Mouse (Mus musculus) hindbrain, embryonic 11.5 days (tissue): ENCODE measurements around the gene Oas1f. TPM values are rescaled to one million over a fixed set of nuclear protein-coding genes. Genes with fewer than 3 reads are reported as not detected.

Experiments used
- ATAC-seq: fragments of 200-750 bp; cut with Nextera tagmentation; 2 replicates; pipeline ENCODE4 v1.8.0; 2017; ENCODE audit warnings: mild to moderate bottlenecking, moderate TSS enrichment, moderate library complexity; ENCODE audit not compliant: low FRiP score
- DNase-seq: peaks from one replicate; pipeline ENCODE4 v3.0.0-alpha.2; 2015; ENCODE audit warnings: low spot score
- H3K27ac ChIP-seq: fragments of 300-500 bp; sonication (generic); 2 replicates; pipeline ENCODE4 v1.5.1; 2014; ENCODE audit warnings: mild to moderate bottlenecking, low read depth, low read length
- H3K27me3 ChIP-seq: fragments of 300-500 bp; sonication (generic); 2 replicates; pipeline ENCODE4 v1.6.1; 2014; ENCODE audit warnings: mild to moderate bottlenecking, low read length, moderate library complexity, mixed read lengths; ENCODE audit not compliant: control insufficient read depth, insufficient read depth
- H3K36me3 ChIP-seq: fragments of 300-500 bp; sonication (generic); 2 replicates; pipeline ENCODE4 v1.6.1; 2014; ENCODE audit warnings: mild to moderate bottlenecking, low read length, moderate library complexity, mixed read lengths; ENCODE audit not compliant: control insufficient read depth, insufficient read depth
- H3K4me1 ChIP-seq: fragments of 300-500 bp; sonication (generic); replicated peaks from 2 replicates; pipeline ENCODE4 v1.6.1; 2014; ENCODE audit warnings: low read length, mixed read lengths; ENCODE audit not compliant: control insufficient read depth, insufficient read depth
- H3K4me2 ChIP-seq: fragments of 300-500 bp; sonication (generic); replicated peaks from 2 replicates; pipeline ENCODE4 v1.6.1; 2014; ENCODE audit warnings: mild to moderate bottlenecking, low read depth, low read length
- H3K4me3 ChIP-seq: fragments of 300-500 bp; sonication (generic); 2 replicates; pipeline ENCODE4 v1.5.1; 2014; ENCODE audit warnings: low read depth, low read length
- H3K9ac ChIP-seq: fragments of 300-500 bp; sonication (generic); 2 replicates; pipeline ENCODE4 v1.6.1; 2014; ENCODE audit warnings: low read depth, low read length
- H3K9me3 ChIP-seq: fragments of 300-500 bp; sonication (generic); 2 replicates; pipeline ENCODE4 v1.6.1; 2016; ENCODE audit warnings: low read length; ENCODE audit not compliant: control insufficient read depth
- WGBS: fragments of 180-500 bp; shearing (Covaris S2); extraction: QIAGEN DNeasy Blood & Tissue Kit; methylation state at CpG from one replicate; pipeline ENCODE4 v1.1.7; 2014; 5-methylcytosine and 5-hydroxymethylcytosine counted together
- polyA plus RNA-seq: library from polyadenylated mRNA; unstranded; fragments of >200 nt; fragmentation: Nextera tagmentation; extraction: Ambion mirVana; gene quantifications from 2 replicates; pipeline ENCODE4 v1.2.1, GENCODE M21; 2014

Oas1f gene
- polyA plus RNA-seq, 1 experiment from 2014 or later, result not detected

DNA sequence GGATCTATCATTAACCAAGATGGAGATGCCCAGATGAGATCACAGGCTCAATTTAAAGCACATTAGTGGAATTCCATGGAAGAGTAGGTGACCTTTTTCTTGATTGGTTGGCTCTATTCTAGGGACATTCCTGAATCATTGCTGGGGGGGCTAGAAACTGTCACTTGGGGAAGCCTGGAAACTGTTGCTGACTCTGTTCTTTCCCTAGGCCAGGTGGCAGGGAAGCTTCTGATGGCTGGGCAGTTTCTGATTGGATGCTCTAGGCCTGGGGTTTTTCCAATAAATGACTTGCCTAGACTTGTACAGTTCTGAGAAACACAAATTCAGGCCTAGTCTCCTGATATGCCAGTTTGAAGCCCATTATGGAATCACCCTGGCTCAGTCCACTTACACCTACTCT, 28.2 kb upstream of the Oas1f start:
- Histone ChIP-seq H3K9ac (no peak overlapping the region), H3K4me1 (no peaks in the 10 kb centered on the region), H3K4me3 (no peak overlapping the region), H3K36me3 (no peaks in the 10 kb centered on the region), H3K4me2 (no peak overlapping the region), H3K9me3 (no peaks in the 10 kb centered on the region), H3K27me3 (no peaks in the 10 kb centered on the region), H3K27ac (no peak overlapping the region)
- ATAC-seq (no peak), DNase-seq (no peak)

DNA sequence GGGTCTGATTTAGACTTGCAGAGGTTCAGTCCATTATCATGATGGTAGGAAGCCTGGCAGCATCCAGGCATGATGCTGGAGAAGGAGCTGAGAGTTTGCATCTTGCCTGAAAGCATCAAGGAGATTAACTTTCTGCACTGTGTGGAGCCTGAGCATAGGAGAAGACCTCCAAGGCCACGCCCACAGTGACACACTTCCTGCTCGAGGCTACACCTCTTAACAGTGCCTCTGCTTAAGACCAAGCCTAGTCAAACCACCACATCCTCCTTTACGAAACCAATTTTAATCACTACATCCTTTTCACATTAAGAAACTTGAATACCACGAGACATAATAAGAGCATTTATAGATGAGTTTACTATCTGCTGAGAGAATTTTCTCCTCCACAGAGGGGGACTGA, 16.1 kb upstream of the Oas1f start:
- Histone ChIP-seq H3K27ac (no peak overlapping the region), H3K4me2 (no peak overlapping the region), H3K4me1 (no peaks in the 10 kb centered on the region), H3K4me3 (no peak overlapping the region), H3K9ac (no peak overlapping the region), H3K27me3 (no peaks in the 10 kb centered on the region), H3K36me3 (no peaks in the 10 kb centered on the region), H3K9me3 (no peaks in the 10 kb centered on the region)
- WGBS, result 85% methylated on average over 4 of the region's 4 CpGs
- ATAC-seq, result no peak
- DNase-seq, result no peak

DNA sequence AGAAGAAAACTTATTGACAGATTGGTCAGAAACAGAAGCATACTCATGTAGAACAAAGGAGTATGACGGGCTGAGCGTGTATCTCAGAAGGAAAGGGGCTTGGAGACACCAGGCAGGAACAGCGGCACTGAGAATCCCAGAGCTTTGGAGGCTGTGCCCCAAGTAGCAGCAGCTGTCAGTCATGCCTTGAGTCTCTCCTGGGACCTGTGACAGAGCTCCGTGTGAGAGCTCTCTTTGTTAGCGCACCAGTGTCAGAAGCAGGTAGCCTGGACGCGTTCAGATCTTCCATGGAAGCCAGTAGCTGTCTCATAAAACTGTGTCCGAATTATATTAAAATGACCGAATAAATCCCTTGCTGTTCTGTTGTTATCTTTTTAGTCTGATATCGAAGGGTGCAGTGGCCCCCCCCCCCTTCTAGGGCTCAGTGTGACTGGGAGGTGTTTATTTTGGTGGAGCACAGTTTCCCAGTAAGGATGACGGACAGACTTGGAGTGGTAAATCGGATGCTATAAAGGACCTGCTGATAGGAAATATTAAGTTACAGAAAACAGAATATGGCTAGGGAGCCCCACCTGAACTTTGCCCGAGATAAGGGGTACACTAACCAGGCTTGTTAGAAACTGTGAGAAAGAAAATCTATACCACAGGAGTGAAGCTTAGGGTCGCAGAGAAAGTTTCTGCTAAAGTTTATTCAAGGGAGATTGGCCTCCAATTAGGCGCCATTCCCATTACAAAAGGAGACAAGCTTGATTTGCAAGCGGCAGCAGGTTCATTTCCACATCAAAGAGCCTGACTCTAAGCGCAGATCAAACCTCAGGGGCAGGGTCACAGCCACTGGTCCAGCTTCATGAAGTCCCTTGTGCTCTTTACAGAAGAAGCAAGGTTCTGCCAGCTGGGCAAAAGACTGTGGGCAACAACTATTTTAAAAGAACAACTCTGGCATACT, 13.6 kb upstream of the Oas1f start:
- Histone ChIP-seq H3K27ac (no peak overlapping the region), H3K36me3 (no peaks in the 10 kb centered on the region), H3K4me2 (no peak overlapping the region), H3K9ac (no peak overlapping the region), H3K4me3 (no peak overlapping the region), H3K27me3 (no peaks in the 10 kb centered on the region), H3K4me1 (no peaks in the 10 kb centered on the region), H3K9me3 (no peaks in the 10 kb centered on the region)
- peak; percentile 42 for DNase-seq
- no peak for ATAC-seq
- 20% methylated on average over 17 of the region's 17 CpGs for WGBS

DNA sequence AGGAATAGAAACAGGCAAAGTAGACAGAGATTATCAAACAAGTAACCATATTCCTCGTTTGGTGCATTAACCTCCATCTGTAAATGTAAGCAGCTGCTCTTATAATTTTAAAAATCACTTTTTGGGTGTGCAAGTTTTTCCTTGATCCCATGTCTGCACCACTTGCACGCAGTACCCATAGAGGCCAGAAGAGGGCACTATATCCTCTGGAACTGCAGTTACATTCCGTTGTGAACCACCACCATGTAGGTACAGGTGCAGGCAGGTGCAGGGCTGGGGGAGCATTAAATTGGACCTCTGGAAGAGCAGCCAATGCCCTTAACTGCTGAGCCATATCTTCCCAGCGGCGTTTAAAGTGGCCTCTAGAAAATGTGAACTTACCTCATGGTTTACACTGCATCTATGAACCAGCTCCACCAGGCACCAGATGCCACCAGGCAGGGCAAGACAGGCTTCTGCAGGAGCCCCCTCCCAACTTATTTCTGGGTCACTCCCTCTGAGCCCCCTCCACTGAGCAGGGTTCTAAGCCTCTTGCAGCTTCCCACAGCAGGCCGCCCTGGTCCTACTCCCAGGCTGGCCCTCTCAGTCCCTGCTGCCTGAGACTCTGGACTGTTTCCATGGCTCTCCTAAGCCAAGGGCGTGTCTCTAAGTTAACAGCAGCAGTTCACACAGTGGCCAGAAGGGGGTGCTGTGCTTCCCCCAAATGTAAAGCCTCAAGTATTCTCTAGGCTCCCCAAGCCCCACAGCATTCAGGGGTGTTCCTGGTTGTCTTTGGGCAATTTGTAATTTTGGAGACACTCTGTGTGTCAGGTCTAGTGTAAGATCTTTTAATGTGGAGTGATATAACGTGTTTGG, 10.2 kb upstream of the Oas1f start:
- Histone ChIP-seq H3K4me1 (no peaks in the 10 kb centered on the region), H3K36me3 (no peaks in the 10 kb centered on the region), H3K27ac (no peak overlapping the region), H3K9me3 (no peaks in the 10 kb centered on the region), H3K4me2 (no peak overlapping the region), H3K27me3 (no peaks in the 10 kb centered on the region), H3K4me3 (no peak overlapping the region), H3K9ac (no peak overlapping the region)
- 11% methylated on average over 8 of the region's 8 CpGs for WGBS
- ATAC-seq (no peak), DNase-seq (peak; percentile 69)

DNA sequence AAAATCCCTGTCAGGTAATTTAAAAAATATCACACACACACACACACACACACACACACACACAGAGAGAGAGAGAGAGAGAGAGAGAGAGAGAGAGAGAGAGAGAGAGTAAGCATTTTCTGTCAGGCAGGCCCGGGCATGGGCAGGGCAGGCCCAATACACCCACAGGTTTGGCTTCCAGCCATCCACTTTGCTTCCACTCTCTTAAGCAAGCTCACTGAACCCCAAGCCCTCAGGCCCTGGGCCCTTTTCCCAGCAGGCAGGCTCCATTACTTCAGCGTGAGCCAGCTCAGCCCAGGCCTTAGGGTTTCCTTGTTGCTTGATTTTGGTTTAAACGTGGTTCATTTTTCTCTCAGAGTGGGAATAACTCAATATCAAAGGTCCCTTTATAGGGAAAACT, 2.5 kb upstream of the Oas1f start:
- no peak for DNase-seq
- Histone ChIP-seq H3K36me3 (no peaks in the 10 kb centered on the region), H3K9ac (no peak overlapping the region), H3K4me1 (no peaks in the 10 kb centered on the region), H3K27ac (no peak overlapping the region), H3K27me3 (no peaks in the 10 kb centered on the region), H3K4me3 (no peak overlapping the region), H3K4me2 (no peak overlapping the region), H3K9me3 (no peaks in the 10 kb centered on the region)
- 84% methylated on average over 3 of the region's 3 CpGs for WGBS
- no peak for ATAC-seq

DNA sequence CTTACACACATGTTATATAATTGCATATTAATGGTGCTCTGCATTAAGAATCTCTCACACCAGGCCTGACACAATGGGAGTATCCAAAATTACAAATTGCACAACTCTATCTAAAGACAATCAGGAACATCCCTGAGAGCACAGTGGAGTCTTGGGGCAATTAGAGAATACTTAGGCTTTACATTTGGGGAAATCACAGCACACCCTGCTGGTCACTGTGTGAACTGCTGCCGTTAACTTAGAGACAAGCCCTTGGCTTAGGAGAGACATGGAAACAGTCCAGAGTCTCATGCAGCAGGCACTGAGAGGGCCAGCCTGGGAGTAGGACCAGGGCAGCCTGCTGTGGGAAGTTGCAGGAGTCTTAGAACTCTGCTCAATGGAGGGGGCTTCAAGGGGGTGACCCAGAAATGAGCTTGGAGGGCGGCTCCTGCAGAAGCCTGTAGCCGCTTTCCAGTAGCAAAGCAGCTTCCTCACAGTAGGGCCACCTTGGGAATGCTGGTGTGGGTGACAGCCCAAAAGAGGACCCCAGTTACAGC, 2.5 kb downstream of the Oas1f start:
- Histone ChIP-seq H3K4me3 (no peak overlapping the region), H3K9me3 (no peaks in the 10 kb centered on the region; the same call in 1 of the 2 replicates), H3K4me2 (no peak overlapping the region), H3K9ac (no peak overlapping the region), H3K27ac (no peak overlapping the region), H3K27me3 (no peaks in the 10 kb centered on the region), H3K4me1 (no peaks in the 10 kb centered on the region), H3K36me3 (no peaks in the 10 kb centered on the region)
- DNase-seq (peak; percentile 59), ATAC-seq (no peak)
- WGBS, result 62% methylated on average over 3 of the region's 3 CpGs

DNA sequence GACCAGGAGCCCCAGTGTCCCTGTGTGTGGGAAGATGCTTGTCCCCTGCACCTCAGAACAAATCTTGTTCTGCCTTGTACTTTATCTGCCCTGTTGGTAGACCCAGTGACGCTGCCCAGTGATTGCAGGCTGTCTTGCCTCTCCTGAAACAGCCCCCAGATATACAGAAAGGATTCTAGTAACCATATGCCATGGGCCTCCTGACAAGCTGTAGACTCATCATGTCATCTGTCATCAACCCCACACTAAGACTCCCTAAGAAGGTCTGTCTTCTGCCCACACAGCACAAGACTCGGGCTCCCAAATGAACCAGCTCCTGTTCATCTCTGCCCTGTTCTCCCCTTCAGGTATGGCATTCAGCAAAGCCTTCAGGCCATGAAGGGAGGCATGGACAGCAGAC, 12.1 kb downstream of the Oas1f start:
- Histone ChIP-seq H3K4me3 (no peak overlapping the region), H3K4me1 (no peaks in the 10 kb centered on the region), H3K4me2 (no peak overlapping the region), H3K36me3 (no peaks in the 10 kb centered on the region), H3K9me3 (no peaks in the 10 kb centered on the region; the same call in 1 of the 2 replicates), H3K27me3 (no peaks in the 10 kb centered on the region), H3K27ac (no peak overlapping the region), H3K9ac (no peak overlapping the region)
- no peak for ATAC-seq
- DNase-seq, result no peak
- WGBS, result 86% methylated on average over 2 of the region's 2 CpGs

DNA sequence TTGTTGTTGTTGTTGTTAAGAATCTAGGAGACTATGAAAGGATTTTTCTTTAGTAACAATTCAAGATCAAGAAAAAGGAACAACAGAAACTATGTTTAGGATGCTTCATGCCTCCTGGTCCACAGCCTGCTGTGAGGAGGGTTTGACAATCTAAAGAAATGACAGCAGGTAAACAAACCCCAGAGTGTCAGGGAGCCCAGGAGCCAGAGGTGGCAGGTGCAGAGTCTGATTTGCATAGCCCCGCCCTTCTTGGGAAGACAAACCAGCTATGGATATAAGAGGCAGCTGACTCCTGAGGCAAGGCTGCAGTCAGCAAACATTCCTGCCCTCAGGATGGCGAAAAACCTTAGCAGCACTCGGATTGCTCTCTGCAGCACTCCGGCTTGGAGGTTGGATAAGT, 14.0 kb downstream of the Oas1f start, which contains the start of gene Oas1h:
Gene Oas1h, plus strand, starts transcription at position 301 of the 400 bp plus-strand sequence.
- Histone ChIP-seq H3K36me3 (no peaks in the 10 kb centered on the region), H3K4me2 (no peak within 1 kb of the TSS), H3K9me3 (no peaks in the 10 kb centered on the region), H3K27me3 (no peaks in the 10 kb centered on the region), H3K27ac (no peak within 1 kb of the TSS), H3K9ac (no peak within 1 kb of the TSS), H3K4me1 (no peaks in the 10 kb centered on the region), H3K4me3 (no peak within 1 kb of the TSS)
- no peak for ATAC-seq
- WGBS, result 47% methylated on average over 4 of the region's 4 CpGs
- no peak for DNase-seq
